Mouse (Mus musculus) liver, embryonic 14.5 days (tissue): ENCODE data around the gene Akap12. TPM values are rescaled to one million over a fixed set of nuclear protein-coding genes. Genes with fewer than 3 reads are reported as not detected.

Experiments
- ATAC-seq: fragments of 200-750 bp; cut with Nextera tagmentation; 2 replicates; pipeline ENCODE4 v1.8.0; 2017; ENCODE audit warnings: moderate number of reproducible peaks, mild to moderate bottlenecking, moderate library complexity; ENCODE audit not compliant: insufficient read depth
- DNase-seq, 3 experiments: peaks; one replicate each; pipeline ENCODE4 v3.0.0-alpha.2; 2012 to 2013; ENCODE audit warnings: low read depth in 3 of 3, low spot score in 3 of 3
- H3K27ac ChIP-seq: fragments of 300-500 bp; sonication (generic); 2 replicates; pipeline ENCODE4 v1.5.1; 2014; ENCODE audit warnings: moderate library complexity, mild to moderate bottlenecking, control low read depth, inconsistent platforms
- H3K27me3 ChIP-seq: fragments of 300-500 bp; sonication (generic); 2 replicates; pipeline ENCODE4 v1.6.1; 2014; ENCODE audit warnings: mild to moderate bottlenecking, low read length, moderate library complexity; ENCODE audit not compliant: control insufficient read depth, insufficient read depth
- H3K36me3 ChIP-seq: fragments of 300-500 bp; sonication (generic); replicated peaks from 2 replicates; pipeline ENCODE4 v1.6.1; 2014; ENCODE audit warnings: low read depth; ENCODE audit not compliant: control insufficient read depth, insufficient read depth
- H3K4me1 ChIP-seq, 2 experiments: fragments of 200-500 bp in 1 of 2; fragments of 300-500 bp in 1 of 2; sonication (generic) in 1 of 2; replicated peaks; 2 replicates each; pipeline ENCODE4 v1.6.1; 2012 to 2014; ENCODE audit warnings: antibody characterized with exemption in 1 of 2, inconsistent platforms in 1 of 2, low read length in 1 of 2; ENCODE audit not compliant: control insufficient read depth in 2 of 2, insufficient read depth in 2 of 2
- H3K4me2 ChIP-seq: fragments of 300-500 bp; sonication (generic); 2 replicates; pipeline ENCODE4 v1.6.1; 2014; ENCODE audit warnings: low read depth, mild to moderate bottlenecking, control low read depth, moderate library complexity
- H3K4me3 ChIP-seq, 2 experiments: fragments of 200-500 bp in 1 of 2; fragments of 300-500 bp in 1 of 2; sonication (generic) in 1 of 2; 2 replicates each; pipeline ENCODE4 v1.5.1; 2012 to 2014; ENCODE audit warnings: low read depth in 2 of 2, low read length in 2 of 2, mild to moderate bottlenecking in 2 of 2, control low read depth in 1 of 2, inconsistent platforms in 1 of 2, moderate library complexity in 1 of 2; ENCODE audit not compliant: insufficient read depth in 1 of 2
- H3K9ac ChIP-seq: fragments of 300-500 bp; sonication (generic); replicated peaks from 2 replicates; pipeline ENCODE4 v1.6.1; 2014; ENCODE audit warnings: mild to moderate bottlenecking, control low read depth, moderate library complexity
- H3K9me3 ChIP-seq: fragments of 300-500 bp; sonication (generic); 2 replicates; pipeline ENCODE4 v1.6.1; 2016; ENCODE audit warnings: low read length, mixed read lengths; ENCODE audit not compliant: control insufficient read depth
- CTCF ChIP-seq: IDR thresholded peaks from 2 replicates; pipeline ENCODE4 v1.5.1; 2016; ENCODE audit warnings: antibody characterized with exemption, low read depth, control low read depth
- EP300 ChIP-seq: IDR thresholded peaks from 2 replicates; pipeline ENCODE4 v1.6.1; 2016; ENCODE audit warnings: antibody characterized with exemption, low read depth
- WGBS: fragments of 180-500 bp; shearing (Covaris S2); extraction: QIAGEN DNeasy Blood & Tissue Kit; methylation state at CpG from one replicate; pipeline ENCODE4 v1.1.7; 2014; ENCODE audit not compliant: insufficient replicate concordance; 5-methylcytosine and 5-hydroxymethylcytosine counted together
- polyA plus RNA-seq, 2 experiments: library from polyadenylated mRNA; depleted of rRNA in 1 of 2; stranded (reverse) in 1 of 2; unstranded in 1 of 2; fragments of >200 nt; fragmentation: Nextera tagmentation in 1 of 2; extraction: Ambion mirVana in 1 of 2; gene quantifications; 2 replicates each; pipeline versions ENCODE4 v1.2.1 to v1.2.3; 2012 to 2014

The Akap12 gene
- polyA plus RNA-seq, 2 experiments, result 2.5 to 2.9 TPM

DNA sequence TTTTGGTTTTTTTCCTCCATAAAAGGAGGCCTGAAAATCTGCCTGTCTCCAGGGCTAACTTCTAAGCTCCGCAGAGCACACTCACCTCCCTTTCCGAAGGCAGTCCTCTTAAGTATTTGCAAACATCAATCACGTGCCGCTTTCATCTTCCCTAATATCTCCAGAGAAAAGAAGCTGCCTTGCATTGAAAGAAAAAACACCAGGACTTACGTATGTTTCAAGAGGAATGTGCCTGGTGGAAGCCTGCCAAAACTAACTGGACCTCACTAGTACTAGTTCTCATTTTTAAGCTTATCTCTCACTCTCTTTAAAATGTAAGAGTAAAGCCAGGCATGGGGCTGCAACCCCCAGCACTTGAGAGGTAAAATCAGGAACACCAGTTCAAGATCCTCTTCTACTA lies 59.4 kb downstream of the Akap12 start:
- H3K4me2 ChIP-seq, result no peak overlapping the region
- no peak overlapping the region for H3K4me3 ChIP-seq
- 62% methylated on average over 5 of the region's 5 CpGs for WGBS
- H3K9ac ChIP-seq, result no peak overlapping the region
- H3K27me3 ChIP-seq, result no peaks in the 10 kb centered on the region
- no peak for DNase-seq
- TF ChIP-seq EP300, result no peak
- TF ChIP-seq CTCF, result no peak
- H3K9me3 ChIP-seq, result no peaks in the 10 kb centered on the region
- H3K27ac ChIP-seq, result no peak overlapping the region
- H3K36me3 ChIP-seq, result no peaks in the 10 kb centered on the region
- ATAC-seq, result no peak
- H3K4me1 ChIP-seq, result no peaks in the 10 kb centered on the region

DNA sequence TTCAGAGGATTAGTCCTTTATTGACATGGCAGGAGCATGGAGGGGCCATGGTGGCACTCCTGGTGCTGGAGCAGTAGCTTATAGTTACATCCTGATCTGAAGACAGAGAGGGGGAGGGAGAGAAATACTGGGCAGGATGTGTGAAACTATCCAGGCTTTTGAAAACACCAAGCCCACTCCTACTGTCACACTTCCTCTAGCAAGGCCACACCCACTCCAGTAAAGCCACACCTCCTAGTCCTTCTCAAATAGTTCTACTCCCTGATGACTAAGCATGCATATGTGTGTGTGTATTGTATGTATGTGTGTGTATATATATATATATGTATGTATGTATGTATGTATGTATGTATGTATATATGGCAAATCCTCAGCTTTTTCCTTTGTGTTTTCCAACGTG lies 61.5 kb downstream of the Akap12 start:
- no peak for ATAC-seq
- Histone ChIP-seq H3K36me3 (no peaks in the 10 kb centered on the region), H3K27me3 (no peaks in the 10 kb centered on the region), H3K4me1 (no peaks in the 10 kb centered on the region), H3K9me3 (no peaks in the 10 kb centered on the region), H3K4me3 (no peak overlapping the region), H3K27ac (no peak overlapping the region), H3K4me2 (no peak overlapping the region), H3K9ac (no peak overlapping the region)
- no peak for DNase-seq
- no peak for TF ChIP-seq EP300
- 59% methylated on average over 1 of the region's 1 CpGs for WGBS

DNA sequence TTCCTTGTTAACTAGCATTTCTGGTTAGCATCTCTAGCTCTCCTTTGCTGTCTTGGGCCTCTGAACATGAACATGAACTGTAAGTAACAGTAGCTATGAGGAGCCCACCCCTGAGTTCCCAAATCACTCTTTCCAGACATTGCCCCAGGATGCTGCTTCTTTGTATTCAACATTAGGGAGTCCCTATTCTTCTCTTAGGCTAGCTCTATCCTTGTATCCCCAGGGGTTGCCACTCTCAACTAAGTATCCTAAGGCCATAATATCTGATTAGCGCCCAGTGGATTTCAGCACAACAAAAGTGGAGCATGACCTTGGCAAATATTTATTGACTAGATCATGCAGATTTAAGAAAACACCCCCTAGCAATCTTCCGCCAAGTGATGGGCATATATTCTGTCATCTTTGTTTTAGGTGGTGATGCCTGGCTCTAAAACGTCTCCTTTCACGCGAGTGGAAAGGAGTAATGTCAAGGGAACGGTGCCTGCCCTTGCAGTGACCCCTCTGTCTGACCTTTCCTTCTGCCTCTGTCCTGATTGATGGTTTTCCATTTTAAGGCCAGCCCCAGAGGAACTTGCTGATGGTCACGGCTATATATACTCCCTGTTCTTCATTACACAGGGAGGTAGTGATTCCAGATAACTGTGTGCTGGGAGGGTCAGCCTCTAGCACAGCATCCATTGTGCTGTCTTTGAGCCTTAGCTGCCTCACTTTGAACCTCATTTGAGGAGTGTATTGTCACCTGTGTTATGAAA lies 66.2 kb downstream of the Akap12 start:
- no peak overlapping the region for H3K4me3 ChIP-seq
- no peaks in the 10 kb centered on the region for H3K27me3 ChIP-seq
- no peak overlapping the region for H3K27ac ChIP-seq
- no peak overlapping the region for H3K9ac ChIP-seq
- no peak for ATAC-seq
- no peaks in the 10 kb centered on the region for H3K36me3 ChIP-seq
- 58% methylated on average over 7 of the region's 7 CpGs for WGBS
- H3K4me1 ChIP-seq, result peaks cover 0 to 12% of the 10 kb centered on the region in 2 experiments; a peak in 2 of 4 replicates
- TF ChIP-seq EP300 (no peak), CTCF (no peak)
- H3K9me3 ChIP-seq, result no peaks in the 10 kb centered on the region
- no peak for DNase-seq
- H3K4me2 ChIP-seq, result no peak overlapping the region

DNA sequence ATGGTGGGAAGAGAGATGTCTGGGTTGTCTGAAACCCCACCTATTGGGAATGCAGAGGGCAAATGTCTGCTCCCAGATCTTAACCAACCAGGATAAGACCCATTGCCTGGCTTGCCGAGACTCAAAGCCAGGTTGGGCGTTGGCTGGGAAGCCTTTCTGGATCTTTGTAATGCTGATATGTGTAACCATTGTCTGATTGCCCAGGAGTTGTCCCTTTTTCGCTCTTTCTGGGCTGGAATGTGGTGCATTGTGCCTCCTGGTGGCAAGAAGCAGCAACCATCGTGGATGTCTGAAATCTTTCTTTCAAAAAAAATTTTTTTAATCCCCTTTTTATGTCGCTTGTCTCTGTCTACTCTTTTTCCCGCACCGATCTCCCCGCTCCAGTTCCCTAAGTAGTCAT lies 67.1 kb downstream of the Akap12 start:
- Histone ChIP-seq H3K9ac (no peak overlapping the region), H3K36me3 (no peaks in the 10 kb centered on the region), H3K4me3 (no peak overlapping the region), H3K27ac (no peak overlapping the region), H3K4me2 (peak overlapping the region; percentile 64), H3K4me1 (peaks cover 0 to 12% of the 10 kb centered on the region in 2 experiments; a peak in 2 of 4 replicates), H3K27me3 (no peaks in the 10 kb centered on the region), H3K9me3 (no peaks in the 10 kb centered on the region)
- 7% methylated on average over 8 of the region's 8 CpGs for WGBS
- ATAC-seq (no peak), DNase-seq (no peak)
- TF ChIP-seq EP300 (no peak), CTCF (peak; percentile 66)

DNA sequence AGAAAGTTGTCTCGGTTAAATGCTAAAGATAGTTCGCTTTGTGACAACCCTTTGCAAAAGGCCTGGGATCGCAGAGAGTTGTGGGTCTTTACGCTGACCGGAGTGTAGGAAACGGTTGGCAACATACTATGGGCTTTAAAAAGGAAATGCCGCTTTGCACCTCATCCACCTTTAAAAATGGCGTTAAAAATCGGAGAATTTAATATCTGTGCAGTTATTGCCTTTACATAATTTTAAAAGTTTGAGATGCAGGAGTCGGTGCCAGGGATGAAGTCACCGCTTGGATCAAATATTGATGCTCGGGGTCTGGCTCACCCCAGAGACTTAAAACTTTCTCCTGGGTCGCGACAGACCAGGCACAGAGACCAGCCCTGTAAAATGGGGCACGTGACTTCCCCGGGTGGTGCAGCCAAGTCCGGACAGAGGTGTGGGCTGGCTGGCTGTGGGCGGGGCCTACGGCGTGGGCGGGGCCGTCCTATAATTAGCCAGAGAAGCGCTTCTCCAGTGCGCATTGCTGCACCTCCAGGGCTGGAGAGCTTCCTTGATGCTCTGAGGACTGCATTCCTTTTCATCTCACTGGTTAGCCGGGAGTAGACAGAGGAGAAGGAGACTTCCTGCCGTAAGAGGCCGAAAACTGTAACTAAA lies 68.0 kb downstream of the Akap12 start:
- WGBS, result 3% methylated on average over 27 of the region's 27 CpGs
- Histone ChIP-seq H3K27ac (no peak overlapping the region), H3K36me3 (no peaks in the 10 kb centered on the region), H3K4me2 (peak overlapping the region; percentile 64), H3K4me1 (peaks cover 0 to 12% of the 10 kb centered on the region in 2 experiments; a peak in 2 of 4 replicates), H3K9me3 (no peaks in the 10 kb centered on the region), H3K9ac (no peak overlapping the region; the same call in 1 of the 2 replicates), H3K4me3 (peak overlapping the region; percentile 45 to 60), H3K27me3 (no peaks in the 10 kb centered on the region)
- TF ChIP-seq CTCF, result no peak
- TF ChIP-seq EP300, result no peak
- DNase-seq, result peak; percentile 57 to 60 (median 57)
- ATAC-seq, result peak; percentile 91
